28 mouse cellular contexts compared by ENCODE assay signal in genomic region chr11:86667553-86667952, GRCm38 (mm10). TPM values are rescaled to one million over a fixed set of nuclear protein-coding genes. Genes with fewer than 3 reads are reported as not detected.
DNase-seq lines count a peak whose midpoint lies in the region; ATAC-seq and TF ChIP-seq lines count a peak whose summit lies in the region.
"Had no signal": no experiment of that assay in that cellular context is flagged by ENCODE, and none has a peak within 500 bp of the region (broad histone marks: within the 10 kb centered on the region; RNA-seq: fewer than 3 reads in every experiment).

No protein-coding gene starts in this region.

- peak; percentile 74 for DNase-seq in MEL (ENCODE audit: low read depth, low spot score)
- DNase-seq in midbrain, postnatal 0 days (ENCODE audit: low spot score): no peak
- DNase-seq: adrenal gland, postnatal 14 days; cerebellum, adult 11-12 months; cerebellum, adult 8-10 months; cerebellum, postnatal 10 days; cerebellum, postnatal 36 days; embryo, embryonic 11 days; gastrocnemius, postnatal 10 days; gastrocnemius, postnatal 36 days; heart, adult 2 months; heart, postnatal 14 days; heart, postnatal 4 days had no signal

- no peak for TF ChIP-seq CTCF in MEL (IDR thresholded peaks at IDR 0.05 in 2 of 3, conservative IDR thresholded peaks at IDR 0.05 in 1 of 3; ENCODE audit: control insufficient read depth in 1 of 3, insufficient read depth in 1 of 3, low read depth in 2 of 3, low read length in 3 of 3, poor library complexity in 1 of 3, severe bottlenecking in 1 of 3)
- no peak for TF ChIP-seq CTCF in midbrain, postnatal 0 days (IDR thresholded peaks at IDR 0.05)

- H3K4me3 ChIP-seq in MEL (ENCODE audit: control insufficient read depth in 1 of 2, insufficient read depth in 1 of 2, low read depth in 2 of 2, low read length in 2 of 2): no peak overlapping the region
- no peak overlapping the region for H3K4me3 ChIP-seq in liver, embryonic 12.5 days
- H3K4me3 ChIP-seq in liver, embryonic 15.5 days (replicated peaks): no peak overlapping the region
- no peak overlapping the region for H3K4me3 ChIP-seq in midbrain, postnatal 0 days (ENCODE audit: low read depth, low read length)
- H3K4me3 ChIP-seq: embryonic facial prominence, embryonic 10.5 days; embryonic facial prominence, embryonic 13.5 days; erythroblast, embryonic 14.5 days; forebrain, embryonic 12.5 days; heart, adult 2 months; heart, embryonic 10.5 days; heart, embryonic 13.5 days had no signal

- peaks cover 15 to 75% of the 10 kb centered on the region in 2 experiments for H3K36me3 ChIP-seq in MEL (ENCODE audit: control insufficient read depth in 1 of 2, insufficient read depth in 2 of 2, low read length in 2 of 2)
- H3K36me3 ChIP-seq in liver, embryonic 12.5 days: peaks cover 22% of the 10 kb centered on the region
- peaks cover 15% of the 10 kb centered on the region for H3K36me3 ChIP-seq in liver, embryonic 15.5 days (replicated peaks)
- peaks cover 7% of the 10 kb centered on the region for H3K36me3 ChIP-seq in midbrain, postnatal 0 days (ENCODE audit: insufficient read depth, low read length)

- H3K27me3 ChIP-seq in MEL (ENCODE audit: control insufficient read depth in 1 of 2, insufficient read depth in 2 of 2, low read length in 2 of 2): no peaks in the 10 kb centered on the region
- H3K27me3 ChIP-seq in liver, embryonic 12.5 days (replicated peaks): no peaks in the 10 kb centered on the region
- no peaks in the 10 kb centered on the region for H3K27me3 ChIP-seq in liver, embryonic 15.5 days
- H3K27me3 ChIP-seq in midbrain, postnatal 0 days (ENCODE audit: insufficient read depth, low read length): no peaks in the 10 kb centered on the region
- H3K27me3 ChIP-seq: embryonic facial prominence, embryonic 13.5 days; forebrain, embryonic 12.5 days; heart, embryonic 13.5 days had no signal

- 0 out of 2 replicates have a peak overlapping the region, but pooled peaks have one; percentile 20 for H3K9ac ChIP-seq in MEL (ENCODE audit: control insufficient read depth, low read depth, low read length, poor library complexity, severe bottlenecking)
- H3K9ac ChIP-seq in liver, embryonic 12.5 days: peak overlapping the region; percentile 40
- H3K9ac ChIP-seq in liver, embryonic 15.5 days: peak overlapping the region; percentile 13; the same call in 1 of the 2 replicates
- H3K9ac ChIP-seq in midbrain, postnatal 0 days (replicated peaks; ENCODE audit: low read length, poor library complexity, severe bottlenecking): no peak overlapping the region
- H3K9ac ChIP-seq: embryonic facial prominence, embryonic 13.5 days; forebrain, embryonic 12.5 days; heart, embryonic 13.5 days; hindbrain, embryonic 14.5 days had no signal

- H3K4me1 ChIP-seq in MEL (ENCODE audit: control insufficient read depth in 1 of 2, insufficient read depth in 2 of 2, low read length in 2 of 2): peaks cover 42 to 58% of the 10 kb centered on the region in 2 experiments
- H3K4me1 ChIP-seq in liver, embryonic 12.5 days: peaks cover 89% of the 10 kb centered on the region
- H3K4me1 ChIP-seq in liver, embryonic 15.5 days (replicated peaks): peaks cover 75% of the 10 kb centered on the region
- no peaks in the 10 kb centered on the region for H3K4me1 ChIP-seq in midbrain, postnatal 0 days (ENCODE audit: insufficient read depth, low read length)
- H3K4me1 ChIP-seq: embryonic facial prominence, embryonic 10.5 days; embryonic facial prominence, embryonic 13.5 days had no signal

- peak; percentile 73 to 76 for TF ChIP-seq EP300 in MEL (IDR thresholded peaks at IDR 0.05; ENCODE audit: low read depth in 1 of 2, low read length in 2 of 2)

- H3K9me3 ChIP-seq in MEL (replicated peaks; ENCODE audit: insufficient read depth, low read length): no peaks in the 10 kb centered on the region
- no peaks in the 10 kb centered on the region for H3K9me3 ChIP-seq in liver, embryonic 12.5 days (replicated peaks)
- no peaks in the 10 kb centered on the region for H3K9me3 ChIP-seq in liver, embryonic 15.5 days (replicated peaks)
- no peaks in the 10 kb centered on the region for H3K9me3 ChIP-seq in midbrain, postnatal 0 days (ENCODE audit: low read length)
- H3K9me3 ChIP-seq: embryonic facial prominence, embryonic 10.5 days; embryonic facial prominence, embryonic 13.5 days; forebrain, embryonic 12.5 days; heart, embryonic 10.5 days; heart, embryonic 13.5 days had no signal

- ATAC-seq in liver, embryonic 12.5 days: no peak
- no peak for ATAC-seq in liver, embryonic 15.5 days (ENCODE audit: insufficient read depth)
- ATAC-seq in megakaryocyte progenitor cell, adult 5-6 weeks (replicated peaks; ENCODE audit: poor library complexity): 0 out of 2 replicates have a peak, but pooled peaks have one; percentile 23
- ATAC-seq in activated CD4-positive, CD25-positive, alpha-beta regulatory T cell, adult 4 months: no peak
- no peak for ATAC-seq in midbrain, postnatal 0 days (ENCODE audit: low FRiP score)
- ATAC-seq: CD4-positive, CD25-positive, alpha-beta regulatory T cell, adult 4 months; forebrain, embryonic 16.5 days; hindbrain, postnatal 0 days; inflammation-experienced regulatory T-cells, adult 6 months had no signal

- no peak for TF ChIP-seq POLR2A in MEL (IDR thresholded peaks at IDR 0.05; ENCODE audit: control insufficient read depth in 1 of 2, insufficient read depth in 1 of 2, low read depth in 1 of 2, low read length in 2 of 2, poor library complexity in 1 of 2)

- peak overlapping the region; percentile 69 for H3K27ac ChIP-seq in MEL (ENCODE audit: control insufficient read depth, low read depth, low read length)
- peak overlapping the region; percentile 89 for H3K27ac ChIP-seq in liver, embryonic 12.5 days
- H3K27ac ChIP-seq in liver, embryonic 15.5 days (replicated peaks): peak overlapping the region; percentile 88
- H3K27ac ChIP-seq in midbrain, postnatal 0 days (ENCODE audit: low read depth, low read length): no peak overlapping the region
- H3K27ac ChIP-seq: embryonic facial prominence, embryonic 10.5 days; embryonic facial prominence, embryonic 13.5 days; forebrain, embryonic 12.5 days; heart, adult 2 months; heart, embryonic 10.5 days; heart, embryonic 13.5 days; hindbrain, embryonic 14.5 days; hindbrain, postnatal 0 days had no signal

- peak overlapping the region; percentile 42 for H3K4me2 ChIP-seq in liver, embryonic 12.5 days
- peak overlapping the region; percentile 40 for H3K4me2 ChIP-seq in liver, embryonic 15.5 days
- no peak overlapping the region for H3K4me2 ChIP-seq in midbrain, postnatal 0 days (ENCODE audit: low read depth, low read length, poor library complexity, severe bottlenecking)
- H3K4me2 ChIP-seq: embryonic facial prominence, embryonic 13.5 days; forebrain, embryonic 12.5 days; heart, embryonic 13.5 days; hindbrain, embryonic 14.5 days had no signal

- peaks cover 15% of the 10 kb centered on the region for H3K79me2 ChIP-seq in MEL (ENCODE audit: control insufficient read depth, insufficient read depth, low read length, poor library complexity)

- WGBS in liver, embryonic 12.5 days (ENCODE audit: insufficient replicate concordance): 47% methylated on average over 2 of the region's 2 CpGs
- 37% methylated on average over 2 of the region's 2 CpGs for WGBS in liver, embryonic 15.5 days (ENCODE audit: insufficient replicate concordance)
- WGBS in midbrain, postnatal 0 days: 97% methylated on average over 2 of the region's 2 CpGs

- no peak for TF ChIP-seq RAD21 in MEL (IDR thresholded peaks at IDR 0.05; ENCODE audit: low read depth, low read length)

TF ChIP-seq in MEL, 35 proteins besides CTCF, POLR2A, EP300 and RAD21:
- TF ChIP-seq MXI1 (IDR thresholded peaks at IDR 0.05; ENCODE audit: low read depth, low read length) (no peak), SIN3A (IDR thresholded peaks at IDR 0.05; ENCODE audit: low read length) (peak; percentile 36; the same call in 1 of the 2 replicates), ZNF384 (IDR thresholded peaks at IDR 0.05; ENCODE audit: low read depth, low read length) (0 out of 2 replicates have a peak, but pooled peaks have one; percentile 10), TCF12 (IDR thresholded peaks at IDR 0.05; ENCODE audit: low read depth, low read length) (peak; percentile 20; the same call in 1 of the 2 replicates), ETS1 (IDR thresholded peaks at IDR 0.05; ENCODE audit: low read depth, low read length) (peak; percentile 69), ZC3H11A (IDR thresholded peaks at IDR 0.05; ENCODE audit: low read depth, low read length) (no peak), GATA1 (IDR thresholded peaks at IDR 0.05; ENCODE audit: low read depth, low read length) (peak; percentile 86), TAL1 (IDR thresholded peaks at IDR 0.05; ENCODE audit: low read length) (peak; percentile 47)

RNA-seq across cellular contexts. Expression of gene Vmp1, which starts 16.1 kb away (rescaled TPM):
- 61.8 and 64.4 TPM in 2 replicates for total RNA-seq in MEL (2012; rRNA removed)
- 10 to 100 TPM in 1 of 2 experiments, not detected in 1; 94.9 TPM for polyA plus RNA-seq in MEL (2012; ENCODE audit: insufficient read depth in 1 of 2, insufficient read length in 2 of 2, low read depth in 1 of 2, low replicate concordance in 2 of 2, missing spikeins in 1 of 2)
- polyA plus RNA-seq in liver, embryonic 12.5 days (2016; fragmentation: Nextera tagmentation; extraction: Ambion mirVana): 102 and 110 TPM in 2 replicates
- polyA plus RNA-seq in liver, embryonic 15.5 days (2015; fragmentation: Nextera tagmentation; extraction: Ambion mirVana): 80.8 and 81.0 TPM in 2 replicates
- 135 and 167 TPM in 2 replicates for total RNA-seq in megakaryocyte progenitor cell, adult 5-6 weeks (2015)
- 94.0 and 120 TPM in 2 replicates for total RNA-seq in megakaryocyte progenitor cell, adult 5-6 weeks (2017)
- 100 to 1,000 TPM; 563 to 667 TPM for polyA plus RNA-seq in activated CD4-positive, CD25-positive, alpha-beta regulatory T cell, adult 4 months (2017; shearing (Covaris generic))
- 45.3 and 73.0 TPM in 2 replicates for total RNA-seq in midbrain, postnatal 0 days (2014; rRNA removed)
- 136 TPM in 2 replicates for polyA plus RNA-seq in midbrain, postnatal 0 days (2015; fragmentation: Nextera tagmentation; extraction: Ambion mirVana)

RNA-seq across cellular contexts. Expression of gene Ptrh2, which starts 16.2 kb away (rescaled TPM):
- 37.3 and 40.3 TPM in 2 replicates for total RNA-seq in MEL (2012; rRNA removed)
- polyA plus RNA-seq in MEL (2012; ENCODE audit: insufficient read depth in 1 of 2, insufficient read length in 2 of 2, low read depth in 1 of 2, low replicate concordance in 2 of 2, missing spikeins in 1 of 2): 10 to 100 TPM in 1 of 2 experiments, not detected in 1; 30.0 TPM
- 26.1 and 26.8 TPM in 2 replicates for polyA plus RNA-seq in liver, embryonic 12.5 days (2016; fragmentation: Nextera tagmentation; extraction: Ambion mirVana)
- polyA plus RNA-seq in liver, embryonic 15.5 days (2015; fragmentation: Nextera tagmentation; extraction: Ambion mirVana): 14.3 and 15.0 TPM in 2 replicates
- 22.5 and 23.3 TPM in 2 replicates for total RNA-seq in megakaryocyte progenitor cell, adult 5-6 weeks (2015)
- total RNA-seq in megakaryocyte progenitor cell, adult 5-6 weeks (2017): 26.1 and 27.1 TPM in 2 replicates
- polyA plus RNA-seq in activated CD4-positive, CD25-positive, alpha-beta regulatory T cell, adult 4 months (2017; shearing (Covaris generic)): 10 to 100 TPM in 1 of 2 experiments, 1 to 10 TPM in 1; 9.9 to 10.6 TPM
- total RNA-seq in midbrain, postnatal 0 days (2014; rRNA removed): 14.8 and 15.8 TPM in 2 replicates
- polyA plus RNA-seq in midbrain, postnatal 0 days (2015; fragmentation: Nextera tagmentation; extraction: Ambion mirVana): 22.5 and 22.8 TPM in 2 replicates
